Mouse (Mus musculus) myocyte (in vitro differentiated cells): ENCODE results near the gene Cacng2. TPM values are rescaled to one million over a fixed set of nuclear protein-coding genes. Genes with fewer than 3 reads are reported as not detected.
A peak's percentile ranks its signal among the peaks of the same experiment; 100 is the strongest.
"Not testable (repeated sequence)": the region's sequence is repeated elsewhere in the genome, so short reads cannot be mapped to it uniquely, and the experiment has no call there.

Experiments
- H3K27me3 ChIP-seq: one replicate; pipeline ENCODE4 v1.6.1; 2011; ENCODE audit not compliant: control insufficient read depth, insufficient read depth, insufficient read length
- H3K36me3 ChIP-seq: one replicate; pipeline ENCODE4 v1.6.1; 2011; ENCODE audit not compliant: control insufficient read depth, insufficient read depth
- H3K4me2 ChIP-seq: one replicate; pipeline ENCODE4 v1.6.1; 2011; ENCODE audit warnings: low read depth, control low read depth
- H3K4me3 ChIP-seq: one replicate; pipeline ENCODE4 v1.5.1; 2011; ENCODE audit warnings: mild to moderate bottlenecking, control low read depth, moderate library complexity
- H3K79me2 ChIP-seq: one replicate; pipeline ENCODE4 v1.6.1; 2011; ENCODE audit not compliant: control insufficient read depth, insufficient read depth
- H3ac ChIP-seq: one replicate; pipeline ENCODE4 v1.6.1; 2011; ENCODE audit not compliant: control insufficient read depth, insufficient read length
- CEBPB ChIP-seq: IDR thresholded peaks from 2 replicates; pipeline ENCODE4 v1.6.1; 2011; ENCODE audit warnings: mild to moderate bottlenecking, moderate library complexity; ENCODE audit not compliant: poor library complexity, insufficient read depth, severe bottlenecking
- E2F4 ChIP-seq: IDR thresholded peaks from one replicate; pipeline ENCODE4 v1.6.1; 2011; ENCODE audit warnings: mild to moderate bottlenecking, control low read depth, moderate library complexity; ENCODE audit not compliant: insufficient read depth
- MAX ChIP-seq: IDR thresholded peaks from one replicate; pipeline ENCODE4 v1.6.1; 2011; ENCODE audit warnings: low read depth, mild to moderate bottlenecking, control low read depth
- MYOD1 ChIP-seq, 3 experiments: IDR thresholded peaks; one replicate each; pipeline ENCODE4 v1.6.1; 2011; ENCODE audit warnings: control low read depth in 2 of 3, low read depth in 2 of 3, mild to moderate bottlenecking in 2 of 3, moderate library complexity in 1 of 3; ENCODE audit not compliant: insufficient read length in 2 of 3, control insufficient read depth in 1 of 3
- MYOG ChIP-seq, 3 experiments: IDR thresholded peaks; one replicate each; pipeline ENCODE4 v1.6.1; 2011; ENCODE audit warnings: control low read depth in 2 of 3, low read depth in 2 of 3, mild to moderate bottlenecking in 2 of 3; ENCODE audit not compliant: insufficient read length in 2 of 3, control insufficient read depth in 1 of 3, insufficient read depth in 1 of 3
- POLR2A ChIP-seq: IDR thresholded peaks from one replicate; pipeline ENCODE4 v1.6.1; 2011; ENCODE audit warnings: low read depth, mild to moderate bottlenecking, control low read depth, moderate library complexity; ENCODE audit not compliant: insufficient read length
- POLR2AphosphoS2 ChIP-seq: IDR thresholded peaks from one replicate; pipeline ENCODE4 v1.6.1; 2011; ENCODE audit warnings: low read depth, control low read depth; ENCODE audit not compliant: insufficient read length
- REST ChIP-seq: IDR thresholded peaks from one replicate; pipeline ENCODE4 v1.6.1; 2011; ENCODE audit warnings: mild to moderate bottlenecking, control low read depth, moderate library complexity; ENCODE audit not compliant: insufficient read depth, insufficient read length
- SRF ChIP-seq: IDR thresholded peaks from one replicate; pipeline ENCODE4 v1.6.1; 2011; ENCODE audit warnings: low read depth; ENCODE audit not compliant: control insufficient read depth, insufficient read length
- TCF12 ChIP-seq: IDR thresholded peaks from one replicate; pipeline ENCODE4 v1.6.1; 2011; ENCODE audit warnings: mild to moderate bottlenecking, control low read depth; ENCODE audit not compliant: poor library complexity, insufficient read depth, severe bottlenecking
- TCF3 ChIP-seq: IDR thresholded peaks from one replicate; pipeline ENCODE4 v1.6.1; 2011; ENCODE audit warnings: low read depth, control low read depth; ENCODE audit not compliant: insufficient read length
- USF1 ChIP-seq: IDR thresholded peaks from one replicate; pipeline ENCODE4 v1.6.1; 2011; ENCODE audit warnings: low read depth, mild to moderate bottlenecking, control low read depth, moderate library complexity
- polyA plus RNA-seq: library from polyadenylated mRNA; unstranded; fragments of >200 nt; fragmentation: generic; extraction: Trizol; gene quantifications from one replicate; pipeline ENCODE4 v1.2.1, GENCODE M21; 2012; ENCODE audit warnings: missing spikeins

Cacng2 gene
- polyA plus RNA-seq, 1 experiment: 0.04 TPM

DNA sequence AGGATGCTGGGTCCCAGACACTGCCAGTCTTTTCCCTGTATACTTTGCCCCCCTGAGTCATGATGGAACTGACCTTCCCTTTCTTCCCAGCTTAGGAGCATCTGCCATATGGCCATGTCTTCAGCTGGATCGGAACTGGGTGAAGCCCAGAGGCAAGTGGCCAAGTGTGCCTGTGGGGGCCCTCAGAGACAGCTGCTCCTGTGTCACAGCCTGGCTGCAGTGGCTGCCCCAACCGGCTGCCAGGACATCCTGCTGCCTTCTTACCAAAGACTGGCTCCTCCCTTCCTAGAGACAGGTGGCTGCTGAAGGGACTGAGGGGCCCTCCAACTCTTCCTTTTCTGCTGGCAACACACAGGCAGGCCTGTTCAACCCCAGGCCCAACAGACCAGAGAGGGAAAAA, 83.2 kb downstream of the Cacng2 start:
- no peak overlapping the region for H3K4me2 ChIP-seq

DNA sequence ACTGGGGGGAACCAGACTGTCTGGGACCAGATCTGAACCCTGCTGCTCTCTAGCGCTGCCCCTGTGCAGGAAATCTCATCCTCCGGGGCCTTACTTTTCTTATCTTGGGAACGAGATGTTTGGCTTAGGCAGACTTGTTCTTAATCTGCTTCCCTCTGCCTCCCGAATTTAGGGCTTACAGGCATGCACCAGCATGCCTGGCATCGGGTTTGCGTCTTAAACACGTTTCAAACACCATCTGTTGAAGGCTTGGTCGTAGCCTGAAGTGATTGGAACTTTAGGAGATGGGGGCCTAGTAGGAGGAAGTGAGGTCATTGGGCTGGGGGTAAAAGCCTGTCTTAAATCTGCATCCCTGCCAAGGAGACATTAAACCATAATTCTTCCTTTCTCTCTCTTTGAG, 89.9 kb downstream of the Cacng2 start:
- no peaks in the 10 kb centered on the region for H3K79me2 ChIP-seq
- no peaks in the 10 kb centered on the region for H3K36me3 ChIP-seq
- peaks cover 27% of the 10 kb centered on the region for H3K27me3 ChIP-seq
- H3K4me2 ChIP-seq: no peak overlapping the region
- H3K4me3 ChIP-seq: no peak overlapping the region
- H3ac ChIP-seq: no peak overlapping the region
- no peak for TF ChIP-seq CEBPB
- no peak for TF ChIP-seq E2F4
- TF ChIP-seq REST: no peak
- TF ChIP-seq USF1: no peak
- no peak for TF ChIP-seq MAX
- TF ChIP-seq TCF3: no peak

More for the DNA sequence above, 83.2 kb downstream of the Cacng2 start:
- H3K4me3 ChIP-seq: no peak overlapping the region
- no peak for TF ChIP-seq REST
- TF ChIP-seq MYOG (IDR thresholded peaks at IDR 0.05; ENCODE audit: control insufficient read depth in 1 of 3, insufficient read depth in 1 of 3, insufficient read length in 2 of 3, low read depth in 2 of 3): no peak
- peak in 1 of 3 experiments; percentile 2 for TF ChIP-seq MYOD1 (IDR thresholded peaks at IDR 0.05; ENCODE audit: control insufficient read depth in 1 of 3, insufficient read length in 2 of 3, low read depth in 2 of 3)
- no peak for TF ChIP-seq SRF
- H3K36me3 ChIP-seq: no peaks in the 10 kb centered on the region
- no peak overlapping the region for H3ac ChIP-seq
- H3K79me2 ChIP-seq: no peaks in the 10 kb centered on the region
- peaks cover 42% of the 10 kb centered on the region for H3K27me3 ChIP-seq

DNA sequence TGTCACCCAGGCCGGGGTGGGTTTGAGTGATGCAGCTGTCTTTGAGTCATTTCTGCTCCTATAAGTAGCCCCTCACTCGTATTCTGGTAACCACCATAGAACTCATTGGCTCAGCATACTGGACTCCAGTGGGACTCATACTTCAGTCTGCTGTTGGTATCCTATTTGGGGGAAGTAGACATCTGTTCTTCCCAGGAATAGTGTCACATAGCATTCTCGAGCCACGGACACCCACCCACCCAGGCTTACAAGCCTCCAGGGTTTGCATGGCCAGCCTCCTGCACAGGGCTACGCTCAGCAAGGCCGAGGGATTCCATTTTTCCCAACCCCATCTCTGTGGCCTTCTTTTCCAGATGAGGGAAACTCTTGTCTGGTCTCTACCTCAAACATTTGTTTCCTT, 93.3 kb downstream of the Cacng2 start:
- no peak for TF ChIP-seq USF1
- TF ChIP-seq POLR2AphosphoS2: no peak
- TF ChIP-seq MYOD1 (IDR thresholded peaks at IDR 0.05; ENCODE audit: control insufficient read depth in 1 of 3, insufficient read length in 2 of 3, low read depth in 2 of 3): no peak
- no peak for TF ChIP-seq E2F4
- no peak for TF ChIP-seq REST
- TF ChIP-seq CEBPB: no peak
- TF ChIP-seq MYOG (IDR thresholded peaks at IDR 0.05; ENCODE audit: control insufficient read depth in 1 of 3, insufficient read depth in 1 of 3, insufficient read length in 2 of 3, low read depth in 2 of 3): no peak
- no peak for TF ChIP-seq POLR2A
- no peak for TF ChIP-seq TCF12
- TF ChIP-seq SRF: no peak
- no peak for TF ChIP-seq MAX
- TF ChIP-seq TCF3: no peak
- Histone ChIP-seq H3K79me2 (no peaks in the 10 kb centered on the region), H3K27me3 (peaks cover 48% of the 10 kb centered on the region), H3K36me3 (no peaks in the 10 kb centered on the region), H3ac (no peak overlapping the region), H3K4me3 (no peak overlapping the region), H3K4me2 (no peak overlapping the region)

DNA sequence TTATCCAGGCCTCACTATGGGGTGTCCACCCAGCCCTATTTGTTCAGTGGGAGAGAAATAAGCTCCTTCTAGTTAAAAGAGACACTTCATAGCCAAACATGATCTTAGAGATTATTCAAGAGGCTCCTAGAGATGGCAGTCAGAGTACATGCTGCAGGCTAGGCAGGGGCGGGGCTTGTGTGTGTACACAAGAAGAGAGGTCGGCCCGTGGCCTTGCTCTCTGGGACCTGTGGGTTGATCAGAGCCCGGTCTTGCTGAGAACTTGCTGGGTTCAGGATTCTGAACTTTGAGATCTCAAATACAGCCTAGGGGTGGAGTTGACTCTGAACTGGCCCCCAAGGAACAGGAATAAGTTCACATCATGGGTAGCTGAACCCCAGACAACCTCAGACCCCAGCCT, 95.6 kb downstream of the Cacng2 start:
- H3K79me2 ChIP-seq: no peaks in the 10 kb centered on the region
- TF ChIP-seq TCF3 (no peak), TCF12 (no peak), REST (no peak), E2F4 (no peak), POLR2AphosphoS2 (no peak), MAX (no peak), MYOD1 (IDR thresholded peaks at IDR 0.05; ENCODE audit: control insufficient read depth in 1 of 3, insufficient read length in 2 of 3, low read depth in 2 of 3) (no peak), USF1 (no peak), CEBPB (no peak), SRF (no peak)
- H3K4me3 ChIP-seq: no peak overlapping the region
- H3ac ChIP-seq: no peak overlapping the region
- H3K4me2 ChIP-seq: no peak overlapping the region
- H3K36me3 ChIP-seq: no peaks in the 10 kb centered on the region
- peaks cover 70% of the 10 kb centered on the region for H3K27me3 ChIP-seq

GRCm38 (mm10) chr15:78014046-78014445, 105.8 kb downstream of the Cacng2 start:
- no peaks in the 10 kb centered on the region for H3K36me3 ChIP-seq
- no peaks in the 10 kb centered on the region for H3K79me2 ChIP-seq
- no peak overlapping the region for H3K4me2 ChIP-seq
- H3K4me3 ChIP-seq: no peak overlapping the region
- H3ac ChIP-seq: no peak overlapping the region
- TF ChIP-seq POLR2A: no peak
- no peak for TF ChIP-seq MYOD1 (IDR thresholded peaks at IDR 0.05; ENCODE audit: control insufficient read depth in 1 of 3, insufficient read length in 2 of 3, low read depth in 2 of 3)
- peaks cover 62% of the 10 kb centered on the region for H3K27me3 ChIP-seq

DNA sequence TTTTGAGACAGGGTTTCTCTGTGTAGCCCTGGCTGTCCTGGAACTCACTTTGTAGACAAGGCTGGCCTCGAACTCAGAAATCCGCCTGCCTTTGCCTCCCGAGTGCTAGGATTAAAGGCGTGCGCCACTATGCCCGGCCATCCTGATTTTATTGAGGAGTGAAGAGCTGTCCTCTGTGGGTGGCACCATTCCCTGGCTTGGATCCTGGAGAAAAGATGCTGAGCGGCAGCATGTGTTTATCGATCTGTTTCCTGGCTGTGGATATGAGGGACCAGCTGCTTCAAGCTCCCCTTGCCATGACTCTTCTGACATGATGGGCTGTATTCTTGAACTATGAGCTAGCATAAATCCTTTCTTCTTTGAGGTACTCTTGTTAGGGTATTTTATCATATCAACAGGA, 111.6 kb downstream of the Cacng2 start:
- H3ac ChIP-seq, H3K79me2 ChIP-seq, H3K4me3 ChIP-seq, H3K36me3 ChIP-seq, H3K4me2 ChIP-seq: not testable (repeated sequence)
- peaks cover 68% of the 10 kb centered on the region for H3K27me3 ChIP-seq
